Mouse (Mus musculus) myocyte (in vitro differentiated cells): ENCODE measurements around the gene Wwox. TPM values are rescaled to one million over a fixed set of nuclear protein-coding genes. Genes with fewer than 3 reads are reported as not detected.

Experiments
- H3K27me3 ChIP-seq: one replicate; pipeline ENCODE4 v1.6.1; 2011; ENCODE audit not compliant: control insufficient read depth, insufficient read depth, insufficient read length
- H3K36me3 ChIP-seq: one replicate; pipeline ENCODE4 v1.6.1; 2011; ENCODE audit not compliant: control insufficient read depth, insufficient read depth
- H3K4me2 ChIP-seq: one replicate; pipeline ENCODE4 v1.6.1; 2011; ENCODE audit warnings: low read depth, control low read depth
- H3K4me3 ChIP-seq: one replicate; pipeline ENCODE4 v1.5.1; 2011; ENCODE audit warnings: mild to moderate bottlenecking, control low read depth, moderate library complexity
- H3K79me2 ChIP-seq: one replicate; pipeline ENCODE4 v1.6.1; 2011; ENCODE audit not compliant: control insufficient read depth, insufficient read depth
- H3ac ChIP-seq: one replicate; pipeline ENCODE4 v1.6.1; 2011; ENCODE audit not compliant: control insufficient read depth, insufficient read length
- CEBPB ChIP-seq: IDR thresholded peaks from 2 replicates; pipeline ENCODE4 v1.6.1; 2011; ENCODE audit warnings: mild to moderate bottlenecking, moderate library complexity; ENCODE audit not compliant: poor library complexity, insufficient read depth, severe bottlenecking
- E2F4 ChIP-seq: IDR thresholded peaks from one replicate; pipeline ENCODE4 v1.6.1; 2011; ENCODE audit warnings: mild to moderate bottlenecking, control low read depth, moderate library complexity; ENCODE audit not compliant: insufficient read depth
- MAX ChIP-seq: IDR thresholded peaks from one replicate; pipeline ENCODE4 v1.6.1; 2011; ENCODE audit warnings: low read depth, mild to moderate bottlenecking, control low read depth
- MYOD1 ChIP-seq, 3 experiments: IDR thresholded peaks; one replicate each; pipeline ENCODE4 v1.6.1; 2011; ENCODE audit warnings: control low read depth in 2 of 3, low read depth in 2 of 3, mild to moderate bottlenecking in 2 of 3, moderate library complexity in 1 of 3; ENCODE audit not compliant: insufficient read length in 2 of 3, control insufficient read depth in 1 of 3
- MYOG ChIP-seq, 3 experiments: IDR thresholded peaks; one replicate each; pipeline ENCODE4 v1.6.1; 2011; ENCODE audit warnings: control low read depth in 2 of 3, low read depth in 2 of 3, mild to moderate bottlenecking in 2 of 3; ENCODE audit not compliant: insufficient read length in 2 of 3, control insufficient read depth in 1 of 3, insufficient read depth in 1 of 3
- POLR2A ChIP-seq: IDR thresholded peaks from one replicate; pipeline ENCODE4 v1.6.1; 2011; ENCODE audit warnings: low read depth, mild to moderate bottlenecking, control low read depth, moderate library complexity; ENCODE audit not compliant: insufficient read length
- POLR2AphosphoS2 ChIP-seq: IDR thresholded peaks from one replicate; pipeline ENCODE4 v1.6.1; 2011; ENCODE audit warnings: low read depth, control low read depth; ENCODE audit not compliant: insufficient read length
- REST ChIP-seq: IDR thresholded peaks from one replicate; pipeline ENCODE4 v1.6.1; 2011; ENCODE audit warnings: mild to moderate bottlenecking, control low read depth, moderate library complexity; ENCODE audit not compliant: insufficient read depth, insufficient read length
- SRF ChIP-seq: IDR thresholded peaks from one replicate; pipeline ENCODE4 v1.6.1; 2011; ENCODE audit warnings: low read depth; ENCODE audit not compliant: control insufficient read depth, insufficient read length
- TCF12 ChIP-seq: IDR thresholded peaks from one replicate; pipeline ENCODE4 v1.6.1; 2011; ENCODE audit warnings: mild to moderate bottlenecking, control low read depth; ENCODE audit not compliant: poor library complexity, insufficient read depth, severe bottlenecking
- TCF3 ChIP-seq: IDR thresholded peaks from one replicate; pipeline ENCODE4 v1.6.1; 2011; ENCODE audit warnings: low read depth, control low read depth; ENCODE audit not compliant: insufficient read length
- USF1 ChIP-seq: IDR thresholded peaks from one replicate; pipeline ENCODE4 v1.6.1; 2011; ENCODE audit warnings: low read depth, mild to moderate bottlenecking, control low read depth, moderate library complexity
- polyA plus RNA-seq: library from polyadenylated mRNA; unstranded; fragments of >200 nt; fragmentation: generic; extraction: Trizol; gene quantifications from one replicate; pipeline ENCODE4 v1.2.1, GENCODE M21; 2012; ENCODE audit warnings: missing spikeins

Wwox gene
- polyA plus RNA-seq, 1 experiment = 8.6 TPM

- no peak overlapping the region for H3K4me2 ChIP-seq
- TF ChIP-seq TCF12 (no peak), POLR2A (no peak), MAX (no peak), USF1 (no peak), CEBPB (no peak), REST (no peak), MYOG (IDR thresholded peaks at IDR 0.05; ENCODE audit: control insufficient read depth in 1 of 3, insufficient read depth in 1 of 3, insufficient read length in 2 of 3, low read depth in 2 of 3) (no peak), E2F4 (no peak)
Observed at GRCm38 (mm10) chr8:115126081-115126480, 686.6 kb downstream of the Wwox start.

GRCm38 (mm10) chr8:115126674-115127073 is 687.2 kb downstream of the Wwox start:
- H3K4me2 ChIP-seq = no peak overlapping the region
- H3K79me2 ChIP-seq = no peaks in the 10 kb centered on the region
- H3ac ChIP-seq = no peak overlapping the region
- TF ChIP-seq TCF12 = no peak
- TF ChIP-seq POLR2AphosphoS2 = no peak
- no peak for TF ChIP-seq USF1
- TF ChIP-seq MAX = no peak
- no peak for TF ChIP-seq E2F4
- no peak for TF ChIP-seq SRF
- TF ChIP-seq MYOG (IDR thresholded peaks at IDR 0.05; ENCODE audit: control insufficient read depth in 1 of 3, insufficient read depth in 1 of 3, insufficient read length in 2 of 3, low read depth in 2 of 3) = no peak
- TF ChIP-seq REST = no peak
- TF ChIP-seq MYOD1 (IDR thresholded peaks at IDR 0.05; ENCODE audit: control insufficient read depth in 1 of 3, insufficient read length in 2 of 3, low read depth in 2 of 3) = no peak
- TF ChIP-seq POLR2A = no peak
- no peak for TF ChIP-seq TCF3
- no peak for TF ChIP-seq CEBPB
- H3K27me3 ChIP-seq = no peaks in the 10 kb centered on the region
- no peak overlapping the region for H3K4me3 ChIP-seq
- H3K36me3 ChIP-seq = no peaks in the 10 kb centered on the region

More at GRCm38 (mm10) chr8:115126081-115126480, 686.6 kb downstream of the Wwox start:
- Histone ChIP-seq H3K4me3 (no peak overlapping the region), H3ac (no peak overlapping the region), H3K36me3 (no peaks in the 10 kb centered on the region), H3K27me3 (no peaks in the 10 kb centered on the region), H3K79me2 (no peaks in the 10 kb centered on the region)

GRCm38 (mm10) chr8:115129307-115129706 is 689.9 kb downstream of the Wwox start:
- Histone ChIP-seq H3K4me2 (no peak overlapping the region), H3K36me3 (no peaks in the 10 kb centered on the region), H3K27me3 (no peaks in the 10 kb centered on the region), H3ac (no peak overlapping the region), H3K4me3 (no peak overlapping the region), H3K79me2 (no peaks in the 10 kb centered on the region)
- TF ChIP-seq MAX = no peak
- TF ChIP-seq USF1 = no peak
- no peak for TF ChIP-seq MYOG (IDR thresholded peaks at IDR 0.05; ENCODE audit: control insufficient read depth in 1 of 3, insufficient read depth in 1 of 3, insufficient read length in 2 of 3, low read depth in 2 of 3)
- TF ChIP-seq TCF3 = no peak
- TF ChIP-seq POLR2A = no peak
- no peak for TF ChIP-seq SRF
- no peak for TF ChIP-seq TCF12
- TF ChIP-seq CEBPB = no peak

GRCm38 (mm10) chr8:115133119-115133518 is 693.7 kb downstream of the Wwox start:
- Histone ChIP-seq H3K4me2 (no peak overlapping the region), H3K27me3 (no peaks in the 10 kb centered on the region), H3K79me2 (no peaks in the 10 kb centered on the region), H3ac (no peak overlapping the region), H3K4me3 (no peak overlapping the region), H3K36me3 (no peaks in the 10 kb centered on the region)
- TF ChIP-seq MAX (no peak), POLR2AphosphoS2 (no peak), MYOG (IDR thresholded peaks at IDR 0.05; ENCODE audit: control insufficient read depth in 1 of 3, insufficient read depth in 1 of 3, insufficient read length in 2 of 3, low read depth in 2 of 3) (no peak), TCF12 (no peak), USF1 (no peak), CEBPB (no peak), MYOD1 (IDR thresholded peaks at IDR 0.05; ENCODE audit: control insufficient read depth in 1 of 3, insufficient read length in 2 of 3, low read depth in 2 of 3) (no peak), POLR2A (no peak), E2F4 (no peak), SRF (no peak), TCF3 (no peak), REST (no peak)

- H3K4me2 ChIP-seq = no peak overlapping the region
- no peak overlapping the region for H3ac ChIP-seq
- H3K4me3 ChIP-seq = no peak overlapping the region
- no peak for TF ChIP-seq E2F4
- TF ChIP-seq TCF3 = no peak
- no peak for TF ChIP-seq SRF
- TF ChIP-seq REST = no peak
- TF ChIP-seq TCF12 = no peak
- TF ChIP-seq MYOG (IDR thresholded peaks at IDR 0.05; ENCODE audit: control insufficient read depth in 1 of 3, insufficient read depth in 1 of 3, insufficient read length in 2 of 3, low read depth in 2 of 3) = no peak
- no peak for TF ChIP-seq USF1
- TF ChIP-seq MYOD1 (IDR thresholded peaks at IDR 0.05; ENCODE audit: control insufficient read depth in 1 of 3, insufficient read length in 2 of 3, low read depth in 2 of 3) = no peak
- TF ChIP-seq MAX = no peak
- TF ChIP-seq POLR2AphosphoS2 = no peak
- no peak for TF ChIP-seq POLR2A
- TF ChIP-seq CEBPB = no peak
- H3K36me3 ChIP-seq = no peaks in the 10 kb centered on the region
- H3K27me3 ChIP-seq = no peaks in the 10 kb centered on the region
- H3K79me2 ChIP-seq = no peaks in the 10 kb centered on the region
Observed at GRCm38 (mm10) chr8:115133711-115134218, 694.3 kb downstream of the Wwox start.
